Mouse (Mus musculus) forebrain, postnatal 0 days (tissue): Measurements from ENCODE around the gene March5. TPM values are rescaled to one million over a fixed set of nuclear protein-coding genes. Genes with fewer than 3 reads are reported as not detected.
A peak's percentile ranks its signal among the peaks of the same experiment; 100 is the strongest.

ENCODE experiments used
- ATAC-seq: fragments of 200-750 bp; cut with Nextera tagmentation; 2 replicates; pipeline ENCODE4 v1.8.0; 2017; ENCODE audit warnings: mild to moderate bottlenecking, moderate library complexity
- DNase-seq: peaks from one replicate; pipeline ENCODE4 v3.0.0-alpha.2; 2015
- H3K27ac ChIP-seq: fragments of 300-500 bp; sonication (generic); 2 replicates; pipeline ENCODE4 v1.5.1; 2014; ENCODE audit warnings: low read depth, mild to moderate bottlenecking, antibody characterized with exemption, low read length, moderate library complexity, mixed read lengths
- H3K27me3 ChIP-seq: fragments of 300-500 bp; sonication (generic); 2 replicates; pipeline ENCODE4 v1.6.1; 2014; ENCODE audit warnings: mild to moderate bottlenecking, low read length, mixed read lengths; ENCODE audit not compliant: insufficient read depth
- H3K36me3 ChIP-seq: fragments of 300-500 bp; sonication (generic); 2 replicates; pipeline ENCODE4 v1.6.1; 2014; ENCODE audit warnings: mild to moderate bottlenecking, moderate library complexity; ENCODE audit not compliant: insufficient read depth
- H3K4me1 ChIP-seq: fragments of 300-500 bp; sonication (generic); 2 replicates; pipeline ENCODE4 v1.6.1; 2014; ENCODE audit warnings: antibody characterized with exemption; ENCODE audit not compliant: insufficient read depth
- H3K4me2 ChIP-seq: fragments of 300-500 bp; sonication (generic); 2 replicates; pipeline ENCODE4 v1.6.1; 2014; ENCODE audit warnings: low read depth, mild to moderate bottlenecking, moderate library complexity
- H3K4me3 ChIP-seq: fragments of 300-500 bp; sonication (generic); 2 replicates; pipeline ENCODE4 v1.5.1; 2014; ENCODE audit warnings: low read depth, low read length, mixed read lengths
- H3K9ac ChIP-seq: fragments of 300-500 bp; sonication (generic); 2 replicates; pipeline ENCODE4 v1.6.1; 2014; ENCODE audit warnings: mild to moderate bottlenecking
- H3K9me3 ChIP-seq: fragments of 300-500 bp; sonication (generic); 2 replicates; pipeline ENCODE4 v1.6.1; 2016; ENCODE audit warnings: low read length
- CTCF ChIP-seq: sonication (generic); IDR thresholded peaks from 2 replicates; pipeline ENCODE4 v1.5.1; 2016; ENCODE audit warnings: antibody characterized with exemption, control low read depth, low read depth
- WGBS: fragments of 180-500 bp; shearing (Covaris S2); extraction: QIAGEN DNeasy Blood & Tissue Kit; methylation state at CpG from one replicate; pipeline ENCODE4 v1.1.7; 2014; 5-methylcytosine and 5-hydroxymethylcytosine counted together
- polyA plus RNA-seq: library from polyadenylated mRNA; unstranded; fragments of >200 nt; fragmentation: Nextera tagmentation; extraction: Ambion mirVana; gene quantifications from 2 replicates; pipeline ENCODE4 v1.2.1, GENCODE M21; 2015
- total RNA-seq: library from RNA; depleted of rRNA; stranded (reverse); fragments of >200 nt; gene quantifications from 2 replicates; pipeline ENCODE4 v1.2.3, GENCODE M21; 2014; rRNA removed

The March5 gene
- total and polyA plus RNA-seq, 2 experiments from 2014 or later: 102 to 118 TPM

GRCm38 (mm10) chr19:37263943-37264897 is 56.9 kb downstream of the March5 start:
- H3K9ac ChIP-seq: no peak overlapping the region
- no peaks in the 10 kb centered on the region for H3K27me3 ChIP-seq
- TF ChIP-seq CTCF: no peak
- peaks cover 9% of the 10 kb centered on the region for H3K36me3 ChIP-seq
- no peaks in the 10 kb centered on the region for H3K9me3 ChIP-seq
- no peaks in the 10 kb centered on the region for H3K4me1 ChIP-seq
- 40% methylated on average over 23 of the region's 23 CpGs for WGBS
- no peak overlapping the region for H3K4me3 ChIP-seq
- no peak overlapping the region for H3K27ac ChIP-seq
- peak overlapping the region; percentile 11; the same call in 1 of the 2 replicates for H3K4me2 ChIP-seq
- ATAC-seq (no peak), DNase-seq (peak; percentile 26)

GRCm38 (mm10) chr19:37265333-37266103 is 58.2 kb downstream of the March5 start:
- Histone ChIP-seq H3K4me3 (no peak overlapping the region), H3K27ac (no peak overlapping the region), H3K9ac (no peak overlapping the region), H3K36me3 (peaks cover 10% of the 10 kb centered on the region), H3K4me1 (no peaks in the 10 kb centered on the region), H3K9me3 (no peaks in the 10 kb centered on the region), H3K4me2 (peak overlapping the region; percentile 1; the same call in 1 of the 2 replicates), H3K27me3 (no peaks in the 10 kb centered on the region)
- WGBS: 27% methylated on average over 10 of the region's 10 CpGs
- peak; percentile 94 for DNase-seq
- peak; percentile 95 for TF ChIP-seq CTCF
- ATAC-seq: peak; percentile 93

GRCm38 (mm10) chr19:37269106-37269505 is 61.8 kb downstream of the March5 start:
- no peaks in the 10 kb centered on the region for H3K9me3 ChIP-seq
- 91% methylated on average over 16 of the region's 16 CpGs for WGBS
- TF ChIP-seq CTCF: no peak
- H3K4me2 ChIP-seq: no peak overlapping the region
- ATAC-seq (no peak), DNase-seq (no peak)
- H3K36me3 ChIP-seq: peaks cover 10% of the 10 kb centered on the region
- H3K4me1 ChIP-seq: no peaks in the 10 kb centered on the region
- no peak overlapping the region for H3K4me3 ChIP-seq
- no peaks in the 10 kb centered on the region for H3K27me3 ChIP-seq
- H3K9ac ChIP-seq: no peak overlapping the region
- no peak overlapping the region for H3K27ac ChIP-seq

Other genes with a start within 250 kb of the March5 start
- gene Cpeb3, start 1.1 kb downstream of the March5 start, total RNA-seq: 12.9 and 18.1 TPM in 2 replicates
- gene Cpeb3, start 1.1 kb downstream of the March5 start, polyA plus RNA-seq: 3.9 and 7.9 TPM in 2 replicates
- gene Ide, start 130.3 kb downstream of the March5 start, total RNA-seq: 20.4 and 25.7 TPM in 2 replicates
- 18.1 and 31.1 TPM in 2 replicates for gene Ide, start 130.3 kb downstream of the March5 start, polyA plus RNA-seq
- 9.1 and 15.2 TPM in 2 replicates for gene Kif11, start 168.9 kb downstream of the March5 start, total RNA-seq
- 5.4 and 6.3 TPM in 2 replicates for gene Kif11, start 168.9 kb downstream of the March5 start, polyA plus RNA-seq
- 0.69 and 1.1 TPM in 2 replicates for gene Hhex, start 227.3 kb downstream of the March5 start, total RNA-seq
- 2.1 and 3.4 TPM in 2 replicates for gene Hhex, start 227.3 kb downstream of the March5 start, polyA plus RNA-seq